Mouse (Mus musculus): ENCODE results near the gene Frmd4b. TPM values are rescaled to one million over a fixed set of nuclear protein-coding genes. Genes with fewer than 3 reads are reported as not detected.

Gene Frmd4b
- polyA plus RNA-seq, 1 experiment from 2014 or later: 15.8 TPM

- no peaks in the 10 kb centered on the region for H3K4me1 ChIP-seq (ENCODE audit: control insufficient read depth, insufficient read depth, low read length)
- DNase-seq (ENCODE audit: low spot score) (no peak), ATAC-seq (replicated peaks; ENCODE audit: insufficient number of reproducible peaks, low FRiP score, low TSS enrichment, low read depth) (no peak)
- 83% methylated on average over 5 of the region's 5 CpGs for WGBS
- H3K9me3 ChIP-seq (replicated peaks; ENCODE audit: control insufficient read depth, low read length): no peaks in the 10 kb centered on the region
- H3K36me3 ChIP-seq (replicated peaks; ENCODE audit: control insufficient read depth, insufficient read depth, low read depth, low read length): no peaks in the 10 kb centered on the region
- no peak overlapping the region for H3K27ac ChIP-seq (replicated peaks; ENCODE audit: low read depth, low read length)
- no peaks in the 10 kb centered on the region for H3K27me3 ChIP-seq (ENCODE audit: control insufficient read depth, insufficient read depth, low read length)
- no peak overlapping the region for H3K9ac ChIP-seq (replicated peaks; ENCODE audit: low read length)
- H3K4me2 ChIP-seq (ENCODE audit: low read depth, low read length): no peak overlapping the region
- H3K4me3 ChIP-seq (ENCODE audit: low read depth, low read length): no peak overlapping the region
Observed at GRCm38 (mm10) chr6:97444145-97444544, 173.2 kb downstream of the Frmd4b start.

- no peaks in the 10 kb centered on the region for H3K9me3 ChIP-seq (replicated peaks; ENCODE audit: control insufficient read depth, low read length)
- no peak for DNase-seq (ENCODE audit: low spot score)
- no peaks in the 10 kb centered on the region for H3K36me3 ChIP-seq (replicated peaks; ENCODE audit: control insufficient read depth, insufficient read depth, low read depth, low read length)
- 78% methylated on average over 4 of the region's 4 CpGs for WGBS
- no peak overlapping the region for H3K4me3 ChIP-seq (ENCODE audit: low read depth, low read length)
- no peaks in the 10 kb centered on the region for H3K4me1 ChIP-seq (ENCODE audit: control insufficient read depth, insufficient read depth, low read length)
- H3K27ac ChIP-seq (replicated peaks; ENCODE audit: low read depth, low read length): no peak overlapping the region
- H3K4me2 ChIP-seq (ENCODE audit: low read depth, low read length): no peak overlapping the region
- ATAC-seq (replicated peaks; ENCODE audit: insufficient number of reproducible peaks, low FRiP score, low TSS enrichment, low read depth): no peak
- H3K9ac ChIP-seq (replicated peaks; ENCODE audit: low read length): no peak overlapping the region
- no peaks in the 10 kb centered on the region for H3K27me3 ChIP-seq (ENCODE audit: control insufficient read depth, insufficient read depth, low read length)
Observed at GRCm38 (mm10) chr6:97443522-97443921, 173.8 kb downstream of the Frmd4b start.

DNA sequence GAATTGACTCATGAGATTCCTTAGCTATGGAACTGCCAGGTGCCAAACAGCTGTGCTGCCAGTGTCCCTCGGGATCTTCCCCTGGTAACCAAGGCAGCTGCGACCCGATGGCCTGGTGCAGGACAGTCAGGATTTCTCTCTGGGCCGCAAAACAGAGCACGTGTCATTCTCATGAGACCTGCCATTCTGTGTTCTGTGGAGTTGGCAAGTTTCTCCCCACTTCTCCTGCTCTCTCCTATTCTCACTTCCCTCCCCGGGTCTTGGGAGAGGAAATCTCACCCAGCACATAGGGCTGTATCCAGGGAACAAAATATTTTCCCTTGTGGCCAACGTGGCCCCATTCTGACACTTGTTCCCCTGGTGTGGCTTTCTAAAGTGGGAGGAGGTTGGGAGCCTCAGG is 176.0 kb downstream of the Frmd4b start:
- no peaks in the 10 kb centered on the region for H3K36me3 ChIP-seq (replicated peaks; ENCODE audit: control insufficient read depth, insufficient read depth, low read depth, low read length)
- H3K4me3 ChIP-seq (ENCODE audit: low read depth, low read length): no peak overlapping the region
- no peak for DNase-seq (ENCODE audit: low spot score)
- H3K4me2 ChIP-seq (ENCODE audit: low read depth, low read length): no peak overlapping the region
- ATAC-seq (replicated peaks; ENCODE audit: insufficient number of reproducible peaks, low FRiP score, low TSS enrichment, low read depth): no peak
- no peak overlapping the region for H3K27ac ChIP-seq (replicated peaks; ENCODE audit: low read depth, low read length)
- no peaks in the 10 kb centered on the region for H3K27me3 ChIP-seq (ENCODE audit: control insufficient read depth, insufficient read depth, low read length)
- no peaks in the 10 kb centered on the region for H3K4me1 ChIP-seq (ENCODE audit: control insufficient read depth, insufficient read depth, low read length)
- no peaks in the 10 kb centered on the region for H3K9me3 ChIP-seq (replicated peaks; ENCODE audit: control insufficient read depth, low read length)
- 57% methylated on average over 7 of the region's 7 CpGs for WGBS
- no peak overlapping the region for H3K9ac ChIP-seq (replicated peaks; ENCODE audit: low read length)

GRCm38 (mm10) chr6:97438918-97439645 is 178.3 kb downstream of the Frmd4b start:
- Histone ChIP-seq H3K9ac (replicated peaks; ENCODE audit: low read length) (no peak overlapping the region), H3K9me3 (replicated peaks; ENCODE audit: control insufficient read depth, low read length) (no peaks in the 10 kb centered on the region), H3K4me2 (ENCODE audit: low read depth, low read length) (no peak overlapping the region), H3K4me3 (ENCODE audit: low read depth, low read length) (no peak overlapping the region), H3K36me3 (replicated peaks; ENCODE audit: control insufficient read depth, insufficient read depth, low read depth, low read length) (no peaks in the 10 kb centered on the region), H3K27ac (replicated peaks; ENCODE audit: low read depth, low read length) (no peak overlapping the region), H3K27me3 (ENCODE audit: control insufficient read depth, insufficient read depth, low read length) (no peaks in the 10 kb centered on the region), H3K4me1 (ENCODE audit: control insufficient read depth, insufficient read depth, low read length) (no peaks in the 10 kb centered on the region)
- DNase-seq (ENCODE audit: low spot score) (no peak), ATAC-seq (replicated peaks; ENCODE audit: insufficient number of reproducible peaks, low FRiP score, low TSS enrichment, low read depth) (no peak)
- WGBS: 67% methylated on average over 16 of the region's 16 CpGs

GRCm38 (mm10) chr6:97434753-97435152 is 182.6 kb downstream of the Frmd4b start:
- Histone ChIP-seq H3K4me2 (ENCODE audit: low read depth, low read length) (no peak overlapping the region), H3K36me3 (replicated peaks; ENCODE audit: control insufficient read depth, insufficient read depth, low read depth, low read length) (no peaks in the 10 kb centered on the region), H3K9ac (replicated peaks; ENCODE audit: low read length) (no peak overlapping the region), H3K9me3 (replicated peaks; ENCODE audit: control insufficient read depth, low read length) (no peaks in the 10 kb centered on the region), H3K27me3 (ENCODE audit: control insufficient read depth, insufficient read depth, low read length) (no peaks in the 10 kb centered on the region), H3K4me3 (ENCODE audit: low read depth, low read length) (no peak overlapping the region), H3K27ac (replicated peaks; ENCODE audit: low read depth, low read length) (no peak overlapping the region), H3K4me1 (ENCODE audit: control insufficient read depth, insufficient read depth, low read length) (no peaks in the 10 kb centered on the region)
- no peak for ATAC-seq (replicated peaks; ENCODE audit: insufficient number of reproducible peaks, low FRiP score, low TSS enrichment, low read depth)
- DNase-seq (ENCODE audit: low spot score): no peak
- WGBS: 69% methylated on average over 4 of the region's 4 CpGs

DNA sequence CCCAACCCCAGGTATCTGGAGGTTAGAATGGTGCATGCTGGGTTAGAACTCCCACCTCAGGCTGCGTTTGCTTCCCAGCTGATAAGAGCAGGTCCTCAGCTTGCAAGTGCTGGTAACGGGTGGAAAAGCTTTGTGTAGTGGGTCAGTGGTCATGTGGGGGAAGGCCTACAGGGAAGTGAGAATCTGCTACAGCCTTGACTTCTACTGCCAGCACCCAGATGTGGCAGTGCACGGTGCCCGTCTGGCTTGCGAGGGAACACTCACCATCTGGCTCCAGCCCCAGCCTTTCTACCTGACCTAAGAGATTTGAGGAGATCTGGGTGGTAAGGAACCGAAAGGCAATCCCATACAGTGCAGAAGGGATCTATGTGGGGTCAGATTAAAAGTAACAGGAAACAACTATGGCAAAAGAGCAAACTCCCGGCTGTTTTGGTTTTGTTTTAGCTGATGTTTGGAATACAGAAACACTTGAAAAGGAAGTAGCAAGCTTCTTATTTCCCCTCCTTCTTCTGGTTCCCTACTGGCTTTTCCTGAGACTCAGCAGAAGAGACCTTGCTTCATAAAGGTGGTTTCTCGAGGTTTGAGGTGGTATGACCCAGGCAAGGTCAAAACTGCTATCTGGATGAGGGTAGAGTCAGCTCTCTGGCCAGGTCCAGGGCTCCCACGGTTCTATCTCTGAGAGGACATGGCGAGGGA is 185.9 kb downstream of the Frmd4b start:
- no peak for ATAC-seq (replicated peaks; ENCODE audit: insufficient number of reproducible peaks, low FRiP score, low TSS enrichment, low read depth)
- Histone ChIP-seq H3K4me2 (ENCODE audit: low read depth, low read length) (no peak overlapping the region), H3K36me3 (replicated peaks; ENCODE audit: control insufficient read depth, insufficient read depth, low read depth, low read length) (no peaks in the 10 kb centered on the region), H3K27me3 (ENCODE audit: control insufficient read depth, insufficient read depth, low read length) (no peaks in the 10 kb centered on the region), H3K4me1 (ENCODE audit: control insufficient read depth, insufficient read depth, low read length) (no peaks in the 10 kb centered on the region), H3K9me3 (replicated peaks; ENCODE audit: control insufficient read depth, low read length) (no peaks in the 10 kb centered on the region), H3K9ac (replicated peaks; ENCODE audit: low read length) (no peak overlapping the region), H3K4me3 (ENCODE audit: low read depth, low read length) (no peak overlapping the region), H3K27ac (replicated peaks; ENCODE audit: low read depth, low read length) (no peak overlapping the region)
- 82% methylated on average over 10 of the region's 10 CpGs for WGBS
- no peak for DNase-seq (ENCODE audit: low spot score)

- H3K36me3 ChIP-seq (replicated peaks; ENCODE audit: control insufficient read depth, insufficient read depth, low read depth, low read length): no peaks in the 10 kb centered on the region
- no peak overlapping the region for H3K4me3 ChIP-seq (ENCODE audit: low read depth, low read length)
- no peaks in the 10 kb centered on the region for H3K4me1 ChIP-seq (ENCODE audit: control insufficient read depth, insufficient read depth, low read length)
- ATAC-seq (replicated peaks; ENCODE audit: insufficient number of reproducible peaks, low FRiP score, low TSS enrichment, low read depth): no peak
- H3K27ac ChIP-seq (replicated peaks; ENCODE audit: low read depth, low read length): no peak overlapping the region
- WGBS: 83% methylated on average over 6 of the region's 6 CpGs
- H3K27me3 ChIP-seq (ENCODE audit: control insufficient read depth, insufficient read depth, low read length): no peaks in the 10 kb centered on the region
- H3K9ac ChIP-seq (replicated peaks; ENCODE audit: low read length): no peak overlapping the region
- no peak overlapping the region for H3K4me2 ChIP-seq (ENCODE audit: low read depth, low read length)
- no peaks in the 10 kb centered on the region for H3K9me3 ChIP-seq (replicated peaks; ENCODE audit: control insufficient read depth, low read length)
- DNase-seq (ENCODE audit: low spot score): no peak
Observed at GRCm38 (mm10) chr6:97430519-97430918, 186.8 kb downstream of the Frmd4b start.

GRCm38 (mm10) chr6:97429688-97430343 is 187.5 kb downstream of the Frmd4b start:
- Histone ChIP-seq H3K27me3 (ENCODE audit: control insufficient read depth, insufficient read depth, low read length) (no peaks in the 10 kb centered on the region), H3K9me3 (replicated peaks; ENCODE audit: control insufficient read depth, low read length) (no peaks in the 10 kb centered on the region), H3K27ac (replicated peaks; ENCODE audit: low read depth, low read length) (no peak overlapping the region), H3K4me3 (ENCODE audit: low read depth, low read length) (no peak overlapping the region), H3K4me2 (ENCODE audit: low read depth, low read length) (no peak overlapping the region), H3K9ac (replicated peaks; ENCODE audit: low read length) (no peak overlapping the region), H3K36me3 (replicated peaks; ENCODE audit: control insufficient read depth, insufficient read depth, low read depth, low read length) (no peaks in the 10 kb centered on the region), H3K4me1 (ENCODE audit: control insufficient read depth, insufficient read depth, low read length) (no peaks in the 10 kb centered on the region)
- DNase-seq (ENCODE audit: low spot score): no peak
- ATAC-seq (replicated peaks; ENCODE audit: insufficient number of reproducible peaks, low FRiP score, low TSS enrichment, low read depth): no peak
- 39% methylated on average over 2 of the region's 2 CpGs for WGBS

Data from embryonic facial prominence, embryonic 11.5 days (tissue).